Mouse (Mus musculus): ENCODE measurements around the gene Tas2r104.
A peak's percentile ranks its signal among the peaks of the same experiment; 100 is the strongest.

Tas2r104 gene

DNA sequence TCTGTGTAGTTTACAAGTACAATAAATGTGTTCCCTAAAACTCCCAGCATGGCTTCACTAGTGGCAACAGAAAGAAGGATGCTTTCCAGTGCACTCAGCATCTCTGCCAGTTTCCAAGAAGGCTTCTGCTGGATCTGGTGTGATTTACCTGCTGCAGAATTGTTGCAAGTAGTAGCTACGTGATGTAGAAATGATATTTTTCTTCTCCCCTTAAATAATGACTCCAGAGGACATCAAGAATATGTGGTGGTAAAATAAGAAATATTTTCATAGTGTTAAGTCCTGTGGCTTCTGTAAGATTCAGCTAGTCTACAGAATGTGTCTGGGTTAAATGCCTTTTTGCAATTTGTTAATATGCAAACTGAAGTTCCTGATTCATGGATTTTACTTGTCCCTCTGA is at the start of gene Tas2r104:
TSS of gene Tas2r104 (minus strand) at position 101 of the 400 bp plus-strand sequence.
- DNase-seq (ENCODE audit: low read depth, low spot score) = no peak

DNA sequence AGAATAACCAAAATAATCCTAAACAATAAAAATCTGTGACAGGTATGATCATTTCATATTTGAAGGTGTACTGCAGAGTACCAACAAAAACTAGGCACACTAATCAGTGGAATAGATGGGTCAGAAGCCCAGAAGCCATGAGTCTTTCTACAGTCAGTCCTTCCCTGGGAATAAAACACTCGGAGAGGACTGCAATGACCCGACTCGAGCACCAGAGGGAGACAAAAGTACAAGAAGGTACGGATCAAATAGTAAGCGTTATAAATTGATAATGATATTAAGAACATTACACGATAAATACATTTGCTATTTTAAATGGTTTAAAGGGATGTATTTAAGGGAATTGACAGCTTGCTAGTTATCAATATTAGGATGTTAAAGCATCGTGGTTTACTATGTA is 27.3 kb upstream of the Tas2r104 start:
- peak; percentile 57 for DNase-seq (ENCODE audit: low read depth, low spot score)

DNA sequence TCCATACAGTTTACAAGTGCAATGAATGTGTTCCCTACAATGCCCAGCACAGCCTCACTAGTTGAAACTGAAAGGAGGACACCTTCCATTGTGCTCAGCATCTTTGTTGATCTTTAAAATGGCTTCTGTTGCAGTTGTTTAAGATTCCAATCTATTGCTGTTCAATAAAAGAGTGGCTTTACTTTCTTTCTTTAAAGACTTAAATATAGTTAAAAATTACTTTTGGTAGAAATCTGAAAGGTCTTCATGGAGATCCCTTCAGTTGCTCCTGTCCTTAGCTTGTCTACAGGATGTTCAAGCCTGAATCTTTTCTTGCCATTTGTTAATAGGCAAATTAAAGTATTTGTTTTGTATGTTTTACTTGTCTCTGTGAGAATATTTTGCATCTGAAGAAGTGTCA is 4.4 kb upstream of the Tas2r104 start, which contains the start of gene Tas2r114:
TSS of gene Tas2r114 (minus strand) at position 101 of the 400 bp plus-strand sequence.
- DNase-seq (ENCODE audit: low read depth, low spot score) = no peak

GRCm38 (mm10) chr6:131687395-131687794 is 1.9 kb upstream of the Tas2r104 start, which contains the start of gene Tas2r105:
TSS of gene Tas2r105 (minus strand) at chr6:131687495.
- DNase-seq (ENCODE audit: low read depth, low spot score) = no peak

- DNase-seq (ENCODE audit: low read depth, low spot score) = no peak
Measured at GRCm38 (mm10) chr6:131678786-131679185, 6.8 kb downstream of the Tas2r104 start, which contains the start of gene Tas2r106. TSS of gene Tas2r106 (minus strand) at chr6:131678886.

- DNase-seq (ENCODE audit: low read depth, low spot score) = no peak
Measured at GRCm38 (mm10) chr6:131660049-131660448, 25.5 kb downstream of the Tas2r104 start, which contains the start of gene Tas2r107. TSS of gene Tas2r107 (minus strand) at chr6:131660149.

All from 3T3-L1 (cell line).